Mouse (Mus musculus) testis, adult 2 months (tissue): ENCODE measurements around the gene Cryzl2.

Experiments
- CTCF ChIP-seq: fragments of 200-500 bp; IDR thresholded peaks from 2 replicates; pipeline ENCODE4 v1.5.1; 2012; ENCODE audit warnings: low read depth, mild to moderate bottlenecking, inconsistent platforms, low read length, moderate library complexity; ENCODE audit not compliant: control insufficient read depth, insufficient read depth, insufficient replicate concordance
- POLR2A ChIP-seq: fragments of 200-500 bp; IDR thresholded peaks from 2 replicates; pipeline ENCODE4 v1.6.1; 2012; ENCODE audit warnings: low read depth, mild to moderate bottlenecking, inconsistent platforms, low read length, moderate library complexity; ENCODE audit not compliant: control insufficient read depth

- TF ChIP-seq CTCF (no peak), POLR2A (no peak; the same call in 1 of the 2 replicates)
These were observed 18.3 kb upstream of the Cryzl2 start for GRCm38 (mm10) chr1:157439973-157440641.
